9 mouse cellular contexts compared by ENCODE assay signal in genomic region chr4:118576097-118576496, GRCm38 (mm10). TPM values are rescaled to one million over a fixed set of nuclear protein-coding genes. Genes with fewer than 3 reads are reported as not detected.
DNase-seq lines count a peak whose midpoint lies in the region; ATAC-seq and TF ChIP-seq lines count a peak whose summit lies in the region.
"Had no signal": no experiment of that assay in that cellular context is flagged by ENCODE, and none has a peak within 500 bp of the region (broad histone marks: within the 10 kb centered on the region; RNA-seq: fewer than 3 reads in every experiment).

No protein-coding gene starts in this region.

- H3K9me3 ChIP-seq in MEL (replicated peaks; ENCODE audit: insufficient read depth, low read length) = no peaks in the 10 kb centered on the region
- no peaks in the 10 kb centered on the region for H3K9me3 ChIP-seq in forebrain, embryonic 13.5 days (replicated peaks)
- H3K9me3 ChIP-seq: limb, embryonic 15.5 days had no signal

- peak; percentile 87 to 93 (median 88) for TF ChIP-seq CTCF in MEL (IDR thresholded peaks at IDR 0.05 in 2 of 3, conservative IDR thresholded peaks at IDR 0.05 in 1 of 3; ENCODE audit: control insufficient read depth in 1 of 3, insufficient read depth in 1 of 3, low read depth in 2 of 3, low read length in 3 of 3, poor library complexity in 1 of 3, severe bottlenecking in 1 of 3)

- H3K9ac ChIP-seq in MEL (ENCODE audit: control insufficient read depth, low read depth, low read length, poor library complexity, severe bottlenecking) = no peak overlapping the region
- no peak overlapping the region for H3K9ac ChIP-seq in forebrain, embryonic 13.5 days
- H3K9ac ChIP-seq: limb, embryonic 15.5 days had no signal

- H3K27me3 ChIP-seq in MEL (ENCODE audit: control insufficient read depth in 1 of 2, insufficient read depth in 2 of 2, low read length in 2 of 2) = peaks cover 0 to 5% of the 10 kb centered on the region in 2 experiments
- 0 out of 2 replicates have a peak, but pooled peaks cover 6% of the 10 kb centered on the region for H3K27me3 ChIP-seq in forebrain, embryonic 13.5 days

- 6% methylated on average over 6 of the region's 6 CpGs for WGBS in forebrain, embryonic 13.5 days

- TF ChIP-seq RAD21 in MEL (IDR thresholded peaks at IDR 0.05; ENCODE audit: low read depth, low read length) = peak; percentile 87

- H3K36me3 ChIP-seq in MEL (ENCODE audit: control insufficient read depth in 1 of 2, insufficient read depth in 2 of 2, low read length in 2 of 2) = no peaks in the 10 kb centered on the region
- H3K36me3 ChIP-seq in forebrain, embryonic 13.5 days (ENCODE audit: poor library complexity, severe bottlenecking) = no peaks in the 10 kb centered on the region
- H3K36me3 ChIP-seq: limb, embryonic 15.5 days had no signal

- peak; percentile 82 for DNase-seq in MEL (ENCODE audit: low read depth, low spot score)
- peak; percentile 68 for DNase-seq in c-Kit-negative CD71-positive TER-119-positive erythroid progenitor cells, embryonic 14.5 days (ENCODE audit: low read depth, low spot score)
- peak; percentile 71 to 86 for DNase-seq in heart, postnatal 36 days
- peak; percentile 94 to 99 for DNase-seq in layer of hippocampus, postnatal 25 days (ENCODE audit: extremely low spot score in 1 of 2, low spot score in 1 of 2)
- peak; percentile 86 for DNase-seq in right cerebral cortex, postnatal 25 days
- DNase-seq in urinary bladder, postnatal 36 days (ENCODE audit: low spot score in 2 of 2) = peak; percentile 71 to 81

- ATAC-seq in forebrain, embryonic 13.5 days = 0 out of 2 replicates have a peak, but pooled peaks have one; percentile 27
- ATAC-seq in megakaryocyte-erythroid progenitor cell, adult 5-6 weeks (replicated peaks; ENCODE audit: low FRiP score, low TSS enrichment, poor library complexity, severe bottlenecking) = peak; percentile 79

- TF ChIP-seq EP300 in MEL (IDR thresholded peaks at IDR 0.05; ENCODE audit: low read depth in 1 of 2, low read length in 2 of 2) = no peak

- H3K4me2 ChIP-seq in forebrain, embryonic 13.5 days = no peak overlapping the region
- H3K4me2 ChIP-seq: limb, embryonic 15.5 days had no signal

- no peaks in the 10 kb centered on the region for H3K79me2 ChIP-seq in MEL (ENCODE audit: control insufficient read depth, insufficient read depth, low read length, poor library complexity)

- H3K4me1 ChIP-seq in MEL (ENCODE audit: control insufficient read depth in 1 of 2, insufficient read depth in 2 of 2, low read length in 2 of 2) = no peaks in the 10 kb centered on the region
- H3K4me1 ChIP-seq in forebrain, embryonic 13.5 days = no peaks in the 10 kb centered on the region
- H3K4me1 ChIP-seq: limb, embryonic 15.5 days had no signal

- intact Hi-C loops in heart, postnatal 36 days (cut with DNase I) = loop anchor here (5.0 kb wide), 1 partner anchor 359 kb away; no protein-coding TSS in a partner anchor

- no peak overlapping the region for H3K27ac ChIP-seq in MEL (ENCODE audit: control insufficient read depth, low read depth, low read length)
- no peak overlapping the region for H3K27ac ChIP-seq in forebrain, embryonic 13.5 days
- H3K27ac ChIP-seq: limb, embryonic 15.5 days had no signal

- no peak for TF ChIP-seq POLR2A in MEL (IDR thresholded peaks at IDR 0.05; ENCODE audit: control insufficient read depth in 1 of 2, insufficient read depth in 1 of 2, low read depth in 1 of 2, low read length in 2 of 2, poor library complexity in 1 of 2)

- H3K4me3 ChIP-seq in MEL (ENCODE audit: control insufficient read depth in 1 of 2, insufficient read depth in 1 of 2, low read depth in 2 of 2, low read length in 2 of 2) = no peak overlapping the region
- no peak overlapping the region for H3K4me3 ChIP-seq in forebrain, embryonic 13.5 days
- H3K4me3 ChIP-seq: limb, embryonic 15.5 days had no signal

TF ChIP-seq in MEL, 35 proteins besides CTCF, POLR2A, EP300 and RAD21:
- peak; percentile 57 for TF ChIP-seq ZC3H11A (IDR thresholded peaks at IDR 0.05; ENCODE audit: low read depth, low read length)
- peak; percentile 68 for TF ChIP-seq SMC3 (IDR thresholded peaks at IDR 0.05; ENCODE audit: low read depth, low read length)
- 0 out of 2 replicates have a peak, but pooled peaks have one; percentile 42 for TF ChIP-seq MYC (IDR thresholded peaks at IDR 0.05; ENCODE audit: low read depth, low read length)
- no peak for TF ChIP-seq E2F4 (IDR thresholded peaks at IDR 0.05; ENCODE audit: borderline replicate concordance, low read depth, low read length)

RNA-seq across cellular contexts. Expression of gene Tmem125, which starts 32.3 kb away (rescaled TPM):
- total RNA-seq in MEL (2012; rRNA removed) = 1.5 and 1.8 TPM in 2 replicates
- 1 to 10 TPM in 1 of 2 experiments, not detected in 1; 3.2 TPM for polyA plus RNA-seq in MEL (2012; ENCODE audit: insufficient read depth in 1 of 2, insufficient read length in 2 of 2, low read depth in 1 of 2, low replicate concordance in 2 of 2, missing spikeins in 1 of 2)
- not detected in 2 replicates for polyA plus RNA-seq in forebrain, embryonic 13.5 days (2015; fragmentation: Nextera tagmentation; extraction: Ambion mirVana)
- total RNA-seq in heart, postnatal 36 days (2021) = under 1 TPM in 1 of 2 experiments, not detected in 1; 0.33 TPM
- 10 to 100 TPM; 10.4 to 12.3 TPM for total RNA-seq in layer of hippocampus, postnatal 25 days (2021)
- total RNA-seq in megakaryocyte-erythroid progenitor cell, adult 5-6 weeks (2014; fragmentation: Nextera tagmentation) = not detected in 2 replicates
- not detected in 2 replicates for total RNA-seq in megakaryocyte-erythroid progenitor cell, adult 5-6 weeks (2017)

RNA-seq across cellular contexts. Expression of gene Cfap57, which starts 44.5 kb away (rescaled TPM):
- not detected in 2 replicates for total RNA-seq in MEL (2012; rRNA removed)
- polyA plus RNA-seq in MEL (2012; ENCODE audit: insufficient read depth in 1 of 2, insufficient read length in 2 of 2, low read depth in 1 of 2, low replicate concordance in 2 of 2, missing spikeins in 1 of 2) = not detected
- 0.78 and 0.90 TPM in 2 replicates for polyA plus RNA-seq in forebrain, embryonic 13.5 days (2015; fragmentation: Nextera tagmentation; extraction: Ambion mirVana)
- under 1 TPM in 1 of 2 experiments, not detected in 1; 0.05 TPM for total RNA-seq in heart, postnatal 36 days (2021)
- under 1 TPM; 0.47 to 0.71 TPM for total RNA-seq in layer of hippocampus, postnatal 25 days (2021)
- not detected in 2 replicates for total RNA-seq in megakaryocyte-erythroid progenitor cell, adult 5-6 weeks (2014; fragmentation: Nextera tagmentation)
- not detected in 2 replicates for total RNA-seq in megakaryocyte-erythroid progenitor cell, adult 5-6 weeks (2017)

RNA-seq across cellular contexts. Expression of gene Ebna1bp2, which starts 44.5 kb away (rescaled TPM):
- total RNA-seq in MEL (2012; rRNA removed) = 313 and 357 TPM in 2 replicates
- polyA plus RNA-seq in MEL (2012; ENCODE audit: insufficient read depth in 1 of 2, insufficient read length in 2 of 2, low read depth in 1 of 2, low replicate concordance in 2 of 2, missing spikeins in 1 of 2) = 100 to 1,000 TPM in 1 of 2 experiments, not detected in 1; 378 TPM
- 147 and 168 TPM in 2 replicates for polyA plus RNA-seq in forebrain, embryonic 13.5 days (2015; fragmentation: Nextera tagmentation; extraction: Ambion mirVana)
- 10 to 100 TPM; 38.0 to 39.1 TPM for total RNA-seq in heart, postnatal 36 days (2021)
- 10 to 100 TPM; 56.0 to 65.6 TPM for total RNA-seq in layer of hippocampus, postnatal 25 days (2021)
- 99.6 and 135 TPM in 2 replicates for total RNA-seq in megakaryocyte-erythroid progenitor cell, adult 5-6 weeks (2014; fragmentation: Nextera tagmentation)
- 166 and 198 TPM in 2 replicates for total RNA-seq in megakaryocyte-erythroid progenitor cell, adult 5-6 weeks (2017)

RNA-seq across cellular contexts. Expression of gene 2610528J11Rik, which starts 49.3 kb away (rescaled TPM):
- total RNA-seq in MEL (2012; rRNA removed) = not detected in 2 replicates
- not detected for polyA plus RNA-seq in MEL (2012; ENCODE audit: insufficient read depth in 1 of 2, insufficient read length in 2 of 2, low read depth in 1 of 2, low replicate concordance in 2 of 2, missing spikeins in 1 of 2)
- polyA plus RNA-seq in forebrain, embryonic 13.5 days (2015; fragmentation: Nextera tagmentation; extraction: Ambion mirVana) = 0.18 TPM in 1 of 2 replicates, not detected in the other
- total RNA-seq in heart, postnatal 36 days (2021) = not detected
- total RNA-seq in layer of hippocampus, postnatal 25 days (2021) = not detected
- total RNA-seq in megakaryocyte-erythroid progenitor cell, adult 5-6 weeks (2014; fragmentation: Nextera tagmentation) = not detected in 2 replicates
- total RNA-seq in megakaryocyte-erythroid progenitor cell, adult 5-6 weeks (2017) = not detected in 2 replicates
